In genomic region chr2:166487688-166488087, GRCm38 (mm10) we compare ENCODE assay signal across 12 mouse cellular contexts.
DNase-seq lines count a peak whose midpoint lies in the region; ATAC-seq lines count a peak whose summit lies in the region.
"Had no signal": no experiment of that assay in that cellular context is flagged by ENCODE, and none has a peak within 500 bp of the region (broad histone marks: within the 10 kb centered on the region; RNA-seq: fewer than 3 reads in every experiment).

No protein-coding gene starts in this region.

- no peaks in the 10 kb centered on the region for H3K9me3 ChIP-seq in forebrain, embryonic 14.5 days (replicated peaks; ENCODE audit: control insufficient read depth, low read length)
- H3K9me3 ChIP-seq: limb, embryonic 15.5 days had no signal

- H3K9ac ChIP-seq in forebrain, embryonic 14.5 days (ENCODE audit: low read length), result no peak overlapping the region
- H3K9ac ChIP-seq: limb, embryonic 15.5 days had no signal

- DNase-seq in adrenal gland, postnatal 10 days, result peak; percentile 68
- no peak for DNase-seq in adrenal gland, adult 18-20 months (ENCODE audit: low spot score in 2 of 2)
- DNase-seq in left cerebral cortex, postnatal 4 days, result peak; percentile 63
- no peak for DNase-seq in left cerebral cortex, adult 8-10 months (ENCODE audit: low spot score in 2 of 2)
- DNase-seq in A20 (ENCODE audit: low read depth, low spot score), result peak; percentile 65
- peak; percentile 76 for DNase-seq in forebrain, embryonic 14.5 days (ENCODE audit: low spot score)
- DNase-seq in gastrocnemius, adult 8-10 months (ENCODE audit: low spot score in 2 of 2), result no peak
- no peak for DNase-seq in gastrocnemius, postnatal 4 days (ENCODE audit: low spot score in 2 of 2)

- intact Hi-C loops in left cerebral cortex, postnatal 4 days (cut with DNase I), result no loop called here

- no peaks in the 10 kb centered on the region for H3K36me3 ChIP-seq in forebrain, embryonic 14.5 days (ENCODE audit: control insufficient read depth, insufficient read depth, low read length)
- H3K36me3 ChIP-seq: limb, embryonic 15.5 days had no signal

- no peaks in the 10 kb centered on the region for H3K27me3 ChIP-seq in forebrain, embryonic 14.5 days (replicated peaks; ENCODE audit: control insufficient read depth, insufficient read depth, low read length)
- H3K27me3 ChIP-seq: limb, embryonic 15.5 days had no signal

- H3K4me1 ChIP-seq in forebrain, embryonic 14.5 days (ENCODE audit: control insufficient read depth, insufficient read depth, low read length), result peaks cover 22% of the 10 kb centered on the region

- ATAC-seq in forebrain, embryonic 14.5 days, result 0 out of 2 replicates have a peak, but pooled peaks have one; percentile 38
- ATAC-seq: intestine, postnatal 0 days had no signal

- no peak overlapping the region for H3K4me2 ChIP-seq in forebrain, embryonic 14.5 days (ENCODE audit: low read length)
- H3K4me2 ChIP-seq: limb, embryonic 15.5 days had no signal

- WGBS in forebrain, embryonic 14.5 days, result 74% methylated on average over 15 of the region's 15 CpGs

- no peak overlapping the region for H3K4me3 ChIP-seq in forebrain, embryonic 14.5 days (ENCODE audit: low read depth, low read length)
- H3K4me3 ChIP-seq: erythroblast, embryonic 14.5 days; limb, embryonic 15.5 days; myocyte had no signal

- H3K27ac ChIP-seq in forebrain, embryonic 14.5 days (ENCODE audit: low read depth, low read length), result no peak overlapping the region

Comparison
In these comparisons a context has a peak if more than half of its experiments do, and no peak if none do; other contexts are left out.
1. DNase-seq: peak in adrenal gland, postnatal 10 days (single experiment), left cerebral cortex, postnatal 4 days (single experiment), A20 (single experiment) and forebrain, embryonic 14.5 days (single experiment); none in adrenal gland, adult 18-20 months (0 of 2), left cerebral cortex, adult 8-10 months (0 of 2), gastrocnemius, adult 8-10 months (0 of 2) and gastrocnemius, postnatal 4 days (0 of 2).